Mouse (Mus musculus): ENCODE measurements at regions not wholly inside any gene's neighbourhood (a gene's known extent, or its start where the extent isn't known, plus 50 kb on each side); places are given as distances from the start of the nearest gene placed in this dataset.

GRCm38 (mm10) chr6:91590395-91590794 lies 74.7 kb downstream of the Lsm3 start:
- no peak for TF ChIP-seq POLR2A (IDR thresholded peaks at IDR 0.05; ENCODE audit: extremely low read depth, insufficient read depth, low read length)
- no peak for TF ChIP-seq CTCF (IDR thresholded peaks at IDR 0.05; ENCODE audit: low read depth, low read length)
